Mouse (Mus musculus) midbrain, embryonic 11.5 days (tissue): ENCODE results near the gene Apoc1. TPM values are rescaled to one million over a fixed set of nuclear protein-coding genes. Genes with fewer than 3 reads are reported as not detected.

ENCODE experiments used
- ATAC-seq: fragments of 200-750 bp; cut with Nextera tagmentation; 2 replicates; pipeline ENCODE4 v1.8.0; 2017; ENCODE audit warnings: moderate TSS enrichment, moderate library complexity; ENCODE audit not compliant: low FRiP score
- DNase-seq: peaks from one replicate; pipeline ENCODE4 v3.0.0; 2015; ENCODE audit warnings: low spot score; ENCODE audit errors: missing footprints
- H3K27ac ChIP-seq: fragments of 300-500 bp; sonication (generic); 2 replicates; pipeline ENCODE4 v1.5.1; 2014; ENCODE audit warnings: low read depth, low read length
- H3K27me3 ChIP-seq: fragments of 300-500 bp; sonication (generic); 2 replicates; pipeline ENCODE4 v1.6.1; 2014; ENCODE audit warnings: mild to moderate bottlenecking, low read length, moderate library complexity, mixed read lengths; ENCODE audit not compliant: control insufficient read depth, insufficient read depth
- H3K36me3 ChIP-seq: fragments of 300-500 bp; sonication (generic); 2 replicates; pipeline ENCODE4 v1.6.1; 2014; ENCODE audit warnings: mild to moderate bottlenecking, low read length, moderate library complexity, mixed read lengths; ENCODE audit not compliant: control insufficient read depth, insufficient read depth
- H3K4me1 ChIP-seq: fragments of 300-500 bp; sonication (generic); 2 replicates; pipeline ENCODE4 v1.6.1; 2014; ENCODE audit warnings: low read length; ENCODE audit not compliant: control insufficient read depth, insufficient read depth
- H3K4me2 ChIP-seq: fragments of 300-500 bp; sonication (generic); 2 replicates; pipeline ENCODE4 v1.6.1; 2014; ENCODE audit warnings: mild to moderate bottlenecking, moderate library complexity
- H3K4me3 ChIP-seq: fragments of 300-500 bp; sonication (generic); 2 replicates; pipeline ENCODE4 v1.5.1; 2014; ENCODE audit warnings: low read depth, low read length
- H3K9ac ChIP-seq: fragments of 300-500 bp; sonication (generic); 2 replicates; pipeline ENCODE4 v1.6.1; 2014; ENCODE audit warnings: low read length
- H3K9me3 ChIP-seq: fragments of 300-500 bp; sonication (generic); 2 replicates; pipeline ENCODE4 v1.6.1; 2016; ENCODE audit warnings: low read length; ENCODE audit not compliant: control insufficient read depth
- WGBS: fragments of 180-500 bp; shearing (Covaris S2); extraction: QIAGEN DNeasy Blood & Tissue Kit; methylation state at CpG from one replicate; pipeline ENCODE4 v1.1.7; 2014; 5-methylcytosine and 5-hydroxymethylcytosine counted together
- polyA plus RNA-seq: library from polyadenylated mRNA; unstranded; fragments of >200 nt; fragmentation: Nextera tagmentation; extraction: Ambion mirVana; gene quantifications from 2 replicates; pipeline ENCODE4 v1.2.1, GENCODE M21; 2014

Gene Apoc1
- polyA plus RNA-seq, 1 experiment from 2014 or later: 3.2 TPM

DNA sequence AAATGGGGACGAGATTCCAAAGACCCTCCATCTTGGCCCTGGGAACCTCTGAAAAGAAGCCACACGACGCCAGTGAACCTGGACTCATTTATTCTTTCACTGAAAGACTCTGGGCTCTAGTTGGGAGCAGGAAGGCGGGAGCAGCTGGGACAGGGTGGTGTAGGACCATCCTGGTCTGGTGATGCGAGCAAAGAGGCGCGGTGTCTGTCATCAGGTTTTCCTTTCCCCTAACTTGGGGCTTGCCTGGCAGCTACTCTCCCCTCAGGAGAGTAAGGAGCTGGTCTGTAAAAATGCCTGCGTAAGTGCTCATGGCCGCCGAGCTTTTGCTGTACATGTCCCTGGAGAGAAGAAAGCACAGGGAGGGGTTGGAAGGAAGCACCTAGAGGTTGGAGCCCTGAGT, 20.9 kb downstream of the Apoc1 start:
- 75% methylated on average over 10 of the region's 10 CpGs for WGBS
- DNase-seq: no peak
- no peak for ATAC-seq

DNA sequence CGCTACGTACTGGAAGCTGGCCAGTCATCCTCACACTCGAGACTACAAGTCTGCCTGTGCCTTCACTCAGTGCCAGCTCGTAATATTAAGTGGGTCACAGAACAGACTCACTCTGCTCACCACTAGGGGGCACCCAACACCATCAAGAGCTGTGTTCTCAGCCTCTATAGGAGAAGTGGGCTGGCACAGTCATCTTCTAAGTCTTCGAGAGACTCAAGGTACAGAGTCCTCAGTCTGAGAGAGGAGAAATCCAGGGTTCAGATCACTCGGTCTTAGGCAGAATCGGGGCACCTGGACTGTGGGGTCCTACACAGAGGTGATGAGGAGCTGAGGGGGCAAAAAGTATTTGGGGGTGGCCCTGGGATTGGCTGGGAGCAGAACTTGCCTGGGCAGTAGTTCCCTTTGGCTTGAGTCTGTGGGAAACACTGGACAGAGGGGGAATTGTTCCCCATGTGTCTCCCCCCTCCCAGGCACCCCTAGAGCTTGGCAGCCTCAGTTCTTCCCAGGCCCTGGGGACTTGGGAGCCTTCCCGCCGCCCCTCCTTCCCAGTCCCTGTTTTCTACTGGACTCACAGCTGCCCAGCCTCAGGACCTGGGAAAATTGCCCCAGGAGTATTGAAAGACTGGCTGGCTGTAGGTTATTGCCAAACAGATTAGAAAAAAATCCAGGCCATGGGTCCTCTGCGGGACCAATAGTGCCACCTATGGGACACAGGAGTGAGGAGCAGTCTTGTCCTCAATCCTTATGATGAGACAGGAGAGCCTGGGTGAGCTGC, 23.3 kb downstream of the Apoc1 start:
- Histone ChIP-seq H3K4me3 (no peak overlapping the region), H3K9me3 (no peaks in the 10 kb centered on the region), H3K27ac (no peak overlapping the region), H3K9ac (peak overlapping the region; percentile 39; the same call in 1 of the 2 replicates), H3K27me3 (no peaks in the 10 kb centered on the region), H3K36me3 (no peaks in the 10 kb centered on the region), H3K4me2 (0 out of 2 replicates have a peak overlapping the region, but pooled peaks have one; percentile 6), H3K4me1 (peaks cover 6% of the 10 kb centered on the region)
- DNase-seq: peak; percentile 95
- peak; percentile 66 for ATAC-seq
- WGBS: 9% methylated on average over 10 of the region's 10 CpGs

More for the DNA sequence above, 20.9 kb downstream of the Apoc1 start:
- H3K4me3 ChIP-seq: no peak overlapping the region
- H3K9me3 ChIP-seq: no peaks in the 10 kb centered on the region
- H3K4me1 ChIP-seq: no peaks in the 10 kb centered on the region
- H3K4me2 ChIP-seq: no peak overlapping the region
- H3K9ac ChIP-seq: no peak overlapping the region
- H3K27ac ChIP-seq: no peak overlapping the region
- H3K27me3 ChIP-seq: no peaks in the 10 kb centered on the region
- H3K36me3 ChIP-seq: no peaks in the 10 kb centered on the region

GRCm38 (mm10) chr7:19667434-19667833, 25.0 kb downstream of the Apoc1 start:
- WGBS: 74% methylated on average over 2 of the region's 2 CpGs
- Histone ChIP-seq H3K36me3 (no peaks in the 10 kb centered on the region), H3K4me2 (no peak overlapping the region)

GRCm38 (mm10) chr7:19666750-19667149, 25.7 kb downstream of the Apoc1 start:
- Histone ChIP-seq H3K9me3 (no peaks in the 10 kb centered on the region), H3K27me3 (no peaks in the 10 kb centered on the region), H3K4me3 (no peak overlapping the region), H3K27ac (no peak overlapping the region), H3K4me2 (no peak overlapping the region), H3K4me1 (peaks cover 14% of the 10 kb centered on the region), H3K36me3 (no peaks in the 10 kb centered on the region), H3K9ac (no peak overlapping the region)
- DNase-seq (no peak), ATAC-seq (no peak)
- WGBS: 59% methylated on average over 3 of the region's 3 CpGs

More at GRCm38 (mm10) chr7:19667434-19667833, 25.0 kb downstream of the Apoc1 start:
- H3K27me3 ChIP-seq: no peaks in the 10 kb centered on the region
- H3K4me3 ChIP-seq: no peak overlapping the region
- H3K9me3 ChIP-seq: no peaks in the 10 kb centered on the region
- no peak overlapping the region for H3K27ac ChIP-seq
- ATAC-seq (no peak), DNase-seq (no peak)
- H3K4me1 ChIP-seq: peaks cover 14% of the 10 kb centered on the region
- no peak overlapping the region for H3K9ac ChIP-seq

DNA sequence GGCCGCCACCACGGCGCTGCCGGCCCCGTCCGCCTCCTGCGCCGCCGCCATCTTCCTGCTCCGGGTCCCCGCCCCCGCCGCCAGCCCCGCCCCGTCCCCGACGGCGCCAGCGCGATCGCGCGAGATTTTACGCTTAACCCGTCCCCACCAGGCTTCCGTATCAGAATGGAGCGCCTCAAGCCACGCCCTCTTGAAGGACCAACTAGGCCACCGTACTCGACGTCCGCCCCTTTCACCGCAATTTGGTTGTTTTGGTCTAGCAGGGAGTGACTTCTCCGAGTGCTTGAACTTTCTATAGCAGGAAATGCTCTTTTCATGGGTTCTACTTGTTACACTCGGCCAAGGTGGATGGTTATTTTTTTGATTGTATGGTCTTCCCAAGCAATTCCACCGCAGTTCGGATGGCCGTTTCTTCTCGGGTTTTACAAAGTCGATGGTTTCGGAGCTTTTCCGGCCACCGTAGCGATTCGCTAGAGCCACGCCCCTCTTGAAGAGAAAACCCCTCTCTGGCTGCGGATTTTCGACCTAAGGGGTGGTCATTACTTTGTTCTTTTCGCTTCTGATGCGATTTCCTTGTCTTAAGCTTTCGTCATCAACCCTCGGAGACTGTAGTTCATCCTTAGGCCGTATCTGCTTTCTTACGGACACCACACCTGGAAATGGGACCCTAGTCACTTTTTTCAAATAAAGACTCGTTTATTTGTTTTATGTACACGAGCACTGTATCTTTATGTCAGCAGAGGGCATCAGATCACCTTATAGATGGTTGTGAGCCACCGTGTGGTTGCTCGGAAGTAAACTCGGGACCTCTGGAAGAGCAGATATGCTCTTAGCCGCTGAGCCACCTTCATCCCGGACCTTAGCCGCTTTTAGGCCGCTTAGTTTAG, 27.3 kb downstream of the Apoc1 start, which contains the start of gene Clptm1:
Clptm1 (minus strand) TSS at position 79 of the 887 bp plus-strand sequence.
- under 1% methylated on average over 63 of the region's 63 CpGs for WGBS
- H3K27me3 ChIP-seq: no peaks in the 10 kb centered on the region
- peak within 1 kb of the TSS; percentile 90 for H3K27ac ChIP-seq

DNA sequence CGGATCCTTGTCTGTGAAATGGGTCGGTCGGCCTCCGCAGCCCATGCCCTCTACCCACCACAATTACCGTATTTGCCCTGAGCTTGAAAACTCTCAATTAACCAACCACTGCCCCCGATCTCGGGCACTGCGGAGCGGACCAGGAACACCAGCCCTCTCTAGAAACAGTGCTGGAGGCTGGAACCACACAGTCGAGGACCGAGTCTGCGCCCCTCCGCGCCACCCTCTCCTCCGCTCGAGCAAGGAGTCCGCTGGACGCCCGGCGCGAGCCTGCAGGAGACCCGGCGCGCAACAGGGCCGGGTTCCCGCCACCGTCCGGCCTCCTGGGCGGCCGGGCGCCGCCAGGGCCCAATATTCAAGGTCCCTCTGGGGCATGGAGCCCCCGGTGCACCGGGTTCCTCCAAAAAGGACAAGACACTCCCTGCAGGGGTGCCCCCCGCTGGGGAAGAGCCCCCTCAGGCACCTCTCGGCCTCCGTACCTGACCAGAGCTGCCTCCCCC, 28.0 kb downstream of the Apoc1 start:
- H3K9me3 ChIP-seq: no peaks in the 10 kb centered on the region
- peak overlapping the region; percentile 40; the same call in 1 of the 2 replicates for H3K27ac ChIP-seq
- no peaks in the 10 kb centered on the region for H3K27me3 ChIP-seq
- no peaks in the 10 kb centered on the region; the same call in 1 of the 2 replicates for H3K36me3 ChIP-seq
- WGBS: under 1% methylated on average over 30 of the region's 37 CpGs
- peak overlapping the region; percentile 99 for H3K4me3 ChIP-seq
- ATAC-seq (no peak; the same call in none of the 2 replicates), DNase-seq (no peak)
- peak overlapping the region; percentile 80 for H3K4me2 ChIP-seq
- H3K4me1 ChIP-seq: peaks cover 14% of the 10 kb centered on the region
- H3K9ac ChIP-seq: peak overlapping the region; percentile 98

More for the DNA sequence above, 27.3 kb downstream of the Apoc1 start, which contains the start of gene Clptm1:
- Histone ChIP-seq H3K4me1 (peaks cover 14% of the 10 kb centered on the region), H3K9me3 (no peaks in the 10 kb centered on the region), H3K4me3 (peak within 1 kb of the TSS; percentile 99), H3K9ac (peak within 1 kb of the TSS; percentile 98), H3K4me2 (peak within 1 kb of the TSS; percentile 80), H3K36me3 (no peaks in the 10 kb centered on the region)
- peak; percentile 99 for DNase-seq
- ATAC-seq: peak; percentile 90

DNA sequence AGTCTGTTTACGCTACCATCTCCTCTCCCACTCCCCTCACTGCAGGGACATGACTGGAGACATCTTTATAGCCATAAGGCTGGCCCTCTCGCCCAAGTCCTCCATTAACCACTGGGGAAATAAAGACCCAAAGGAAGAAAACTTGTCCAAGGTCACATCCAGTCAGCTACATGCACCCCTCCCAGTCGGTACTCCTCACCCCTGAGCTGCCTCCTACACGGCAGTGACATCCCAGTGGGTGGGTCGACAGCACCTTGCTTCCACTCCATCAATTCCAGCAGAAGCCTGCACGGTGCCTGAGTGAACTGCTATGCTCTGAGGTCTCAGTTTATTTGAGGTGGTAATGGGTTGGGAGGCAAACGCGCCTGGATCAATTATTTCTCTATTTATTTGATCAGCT, 28.5 kb downstream of the Apoc1 start:
- H3K9ac ChIP-seq: peak overlapping the region; percentile 98
- peaks cover 14% of the 10 kb centered on the region for H3K4me1 ChIP-seq
- peak overlapping the region; percentile 99 for H3K4me3 ChIP-seq
- ATAC-seq: peak; percentile 10; the same call in 1 of the 2 replicates
- no peak overlapping the region for H3K27ac ChIP-seq
- peak overlapping the region; percentile 80 for H3K4me2 ChIP-seq
- no peak for DNase-seq
- 21% methylated on average over 8 of the region's 8 CpGs for WGBS
- H3K27me3 ChIP-seq: no peaks in the 10 kb centered on the region
- no peaks in the 10 kb centered on the region for H3K9me3 ChIP-seq
- no peaks in the 10 kb centered on the region; the same call in 1 of the 2 replicates for H3K36me3 ChIP-seq

- no peak for ATAC-seq
- Histone ChIP-seq H3K4me2 (no peak overlapping the region), H3K27ac (no peak overlapping the region), H3K27me3 (no peaks in the 10 kb centered on the region), H3K36me3 (peaks cover 13% of the 10 kb centered on the region; the same call in 1 of the 2 replicates), H3K9ac (no peak overlapping the region), H3K9me3 (no peaks in the 10 kb centered on the region), H3K4me1 (no peaks in the 10 kb centered on the region), H3K4me3 (no peak overlapping the region)
- 95% methylated on average over 2 of the region's 2 CpGs for WGBS
- no peak for DNase-seq
These were observed 39.8 kb downstream of the Apoc1 start for GRCm38 (mm10) chr7:19652614-19653013.
